Mouse (Mus musculus): Measurements from ENCODE around the gene Mgat5b. TPM values are rescaled to one million over a fixed set of nuclear protein-coding genes. Genes with fewer than 3 reads are reported as not detected.

Mgat5b gene
- polyA plus RNA-seq, 1 experiment from 2014 or later, result 0.24 TPM

GRCm38 (mm10) chr11:116944346-116944745, 25.7 kb downstream of the Mgat5b start:
- TF ChIP-seq CTCF (IDR thresholded peaks at IDR 0.05; ENCODE audit: low read depth), result no peak
- ATAC-seq (replicated peaks; ENCODE audit: low FRiP score, low read depth) (no peak), DNase-seq (ENCODE audit: low spot score) (no peak)
- no peaks in the 10 kb centered on the region for H3K9me3 ChIP-seq (replicated peaks; ENCODE audit: low read length)
- no peaks in the 10 kb centered on the region for H3K4me1 ChIP-seq (replicated peaks; ENCODE audit: insufficient read depth, low read length)
- H3K36me3 ChIP-seq (ENCODE audit: insufficient read depth, low read length), result no peaks in the 10 kb centered on the region
- no peak overlapping the region for H3K4me2 ChIP-seq (ENCODE audit: low read length)
- 61% methylated on average over 4 of the region's 4 CpGs for WGBS
- H3K27ac ChIP-seq, result no peak overlapping the region
- H3K27me3 ChIP-seq (ENCODE audit: insufficient read depth, low read length), result no peaks in the 10 kb centered on the region
- no peak overlapping the region for H3K4me3 ChIP-seq (replicated peaks; ENCODE audit: low read depth, low read length)
- no peak overlapping the region for H3K9ac ChIP-seq (ENCODE audit: low read depth, low read length)

DNA sequence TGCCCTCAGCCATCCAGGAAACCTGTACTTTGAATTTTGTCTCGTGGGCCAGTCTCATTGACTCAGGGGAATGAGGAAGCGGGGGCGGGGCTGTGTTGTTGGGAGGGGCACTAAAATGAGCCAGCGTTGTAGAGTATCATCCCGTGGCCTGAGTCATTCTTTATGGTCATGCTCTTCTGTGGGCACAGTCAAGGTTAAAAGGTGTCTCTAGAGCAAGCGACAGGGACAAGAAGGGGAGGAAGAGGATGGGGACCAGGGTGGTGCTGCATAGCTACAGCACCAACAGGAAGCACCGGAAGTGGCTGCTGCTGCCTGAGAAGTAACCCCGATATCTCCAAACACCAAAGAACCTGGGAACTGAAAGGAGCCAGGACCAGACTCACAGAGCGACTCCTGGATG, 31.2 kb downstream of the Mgat5b start:
- Histone ChIP-seq H3K4me3 (replicated peaks; ENCODE audit: low read depth, low read length) (no peak overlapping the region), H3K36me3 (ENCODE audit: insufficient read depth, low read length) (no peaks in the 10 kb centered on the region), H3K27ac (no peak overlapping the region), H3K4me2 (ENCODE audit: low read length) (no peak overlapping the region), H3K9me3 (replicated peaks; ENCODE audit: low read length) (no peaks in the 10 kb centered on the region), H3K27me3 (ENCODE audit: insufficient read depth, low read length) (no peaks in the 10 kb centered on the region), H3K4me1 (replicated peaks; ENCODE audit: insufficient read depth, low read length) (no peaks in the 10 kb centered on the region), H3K9ac (ENCODE audit: low read depth, low read length) (no peak overlapping the region)
- DNase-seq (ENCODE audit: low spot score) (no peak), ATAC-seq (replicated peaks; ENCODE audit: low FRiP score, low read depth) (no peak)
- no peak for TF ChIP-seq CTCF (IDR thresholded peaks at IDR 0.05; ENCODE audit: low read depth)
- 52% methylated on average over 9 of the region's 9 CpGs for WGBS

- H3K9me3 ChIP-seq (replicated peaks; ENCODE audit: low read length), result no peaks in the 10 kb centered on the region
- H3K27me3 ChIP-seq (ENCODE audit: insufficient read depth, low read length), result no peaks in the 10 kb centered on the region
- H3K27ac ChIP-seq, result no peak overlapping the region
- ATAC-seq (replicated peaks; ENCODE audit: low FRiP score, low read depth) (no peak), DNase-seq (ENCODE audit: low spot score) (no peak)
- H3K9ac ChIP-seq (ENCODE audit: low read depth, low read length), result no peak overlapping the region
- TF ChIP-seq CTCF (IDR thresholded peaks at IDR 0.05; ENCODE audit: low read depth), result no peak
- no peaks in the 10 kb centered on the region for H3K4me1 ChIP-seq (replicated peaks; ENCODE audit: insufficient read depth, low read length)
- no peak overlapping the region for H3K4me3 ChIP-seq (replicated peaks; ENCODE audit: low read depth, low read length)
- WGBS, result 51% methylated on average over 1 of the region's 1 CpGs
- no peak overlapping the region for H3K4me2 ChIP-seq (ENCODE audit: low read length)
- no peaks in the 10 kb centered on the region for H3K36me3 ChIP-seq (ENCODE audit: insufficient read depth, low read length)
Observed at GRCm38 (mm10) chr11:116951429-116951828, 32.8 kb downstream of the Mgat5b start.

DNA sequence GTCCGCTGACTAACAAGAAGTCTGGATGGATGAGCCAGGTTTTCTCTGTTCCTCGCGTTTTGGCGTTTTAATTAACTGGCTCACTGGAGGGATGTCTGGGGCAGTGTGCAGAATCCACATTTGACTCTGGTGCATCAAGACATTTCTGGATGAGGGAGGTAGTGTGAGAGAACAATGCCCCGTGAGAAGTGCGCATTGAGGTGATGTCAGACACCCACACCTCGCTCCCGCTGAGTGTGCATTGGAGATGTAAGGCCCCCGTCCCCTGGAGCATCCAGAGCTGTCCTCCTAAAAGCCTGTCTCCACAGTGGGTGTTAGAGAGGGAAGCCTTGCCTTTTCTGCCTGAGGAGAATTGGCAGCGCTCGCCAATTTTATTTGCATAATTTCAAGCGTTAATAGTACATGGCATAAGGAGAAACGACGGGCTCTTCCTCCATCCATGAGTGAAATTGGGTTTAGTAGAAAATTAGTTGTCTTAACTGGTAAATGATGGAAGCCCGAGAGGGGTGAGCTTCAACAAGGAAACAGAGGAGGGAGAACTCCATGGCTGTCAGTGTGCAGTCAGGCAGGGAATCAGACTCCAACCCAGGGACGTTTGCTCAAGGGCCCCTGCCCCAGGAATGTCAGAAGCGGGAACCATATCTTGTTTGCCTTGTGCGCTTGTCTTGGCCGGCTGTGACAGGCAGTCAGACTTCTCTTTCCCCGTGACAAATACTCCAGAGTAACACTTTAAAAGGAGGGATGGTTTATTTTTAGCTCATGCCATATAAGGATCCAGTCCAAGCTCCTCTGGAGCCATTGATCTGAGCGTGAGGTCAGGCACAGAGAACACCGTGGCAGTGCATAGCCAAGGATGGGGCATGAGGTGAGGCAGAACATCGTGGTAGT, 35.8 kb downstream of the Mgat5b start:
- WGBS, result 56% methylated on average over 23 of the region's 23 CpGs
- ATAC-seq (replicated peaks; ENCODE audit: low FRiP score, low read depth), result no peak; the same call in 1 of the 2 replicates

DNA sequence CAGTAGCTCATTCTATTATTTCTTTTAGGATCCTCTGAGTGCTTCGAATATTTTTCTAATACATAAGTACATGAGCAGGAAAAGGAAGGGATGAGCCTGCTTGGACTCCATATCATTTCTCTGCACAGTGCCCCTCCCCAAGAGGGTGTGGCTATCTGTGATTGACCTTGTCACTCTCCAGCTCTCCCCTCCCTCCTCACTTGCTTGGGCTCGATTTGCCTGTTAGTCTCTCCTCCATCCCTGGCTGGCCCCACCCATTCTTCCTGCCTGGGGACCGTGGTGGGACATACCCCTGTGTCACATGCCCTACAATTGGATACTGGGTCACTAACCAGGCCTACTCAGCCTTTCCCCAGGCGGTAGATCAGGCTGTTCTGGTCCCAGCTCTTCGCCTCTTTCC, 39.9 kb downstream of the Mgat5b start:
- H3K27ac ChIP-seq, result no peak overlapping the region
- no peak overlapping the region for H3K4me2 ChIP-seq (ENCODE audit: low read length)
- H3K4me1 ChIP-seq (replicated peaks; ENCODE audit: insufficient read depth, low read length), result no peaks in the 10 kb centered on the region
- WGBS, result 55% methylated on average over 5 of the region's 5 CpGs
- H3K9ac ChIP-seq (ENCODE audit: low read depth, low read length), result no peak overlapping the region
- H3K9me3 ChIP-seq (replicated peaks; ENCODE audit: low read length), result no peaks in the 10 kb centered on the region
- H3K4me3 ChIP-seq (replicated peaks; ENCODE audit: low read depth, low read length), result no peak overlapping the region
- no peaks in the 10 kb centered on the region for H3K36me3 ChIP-seq (ENCODE audit: insufficient read depth, low read length)
- ATAC-seq (replicated peaks; ENCODE audit: low FRiP score, low read depth) (no peak), DNase-seq (ENCODE audit: low spot score) (no peak)
- no peaks in the 10 kb centered on the region for H3K27me3 ChIP-seq (ENCODE audit: insufficient read depth, low read length)
- no peak for TF ChIP-seq CTCF (IDR thresholded peaks at IDR 0.05; ENCODE audit: low read depth)

More for the DNA sequence above, 35.8 kb downstream of the Mgat5b start:
- no peak overlapping the region for H3K27ac ChIP-seq
- no peak overlapping the region for H3K4me3 ChIP-seq (replicated peaks; ENCODE audit: low read depth, low read length)
- H3K27me3 ChIP-seq (ENCODE audit: insufficient read depth, low read length), result no peaks in the 10 kb centered on the region
- no peak overlapping the region for H3K9ac ChIP-seq (ENCODE audit: low read depth, low read length)
- DNase-seq (ENCODE audit: low spot score), result no peak
- H3K36me3 ChIP-seq (ENCODE audit: insufficient read depth, low read length), result no peaks in the 10 kb centered on the region
- no peaks in the 10 kb centered on the region for H3K4me1 ChIP-seq (replicated peaks; ENCODE audit: insufficient read depth, low read length)
- H3K4me2 ChIP-seq (ENCODE audit: low read length), result no peak overlapping the region
- TF ChIP-seq CTCF (IDR thresholded peaks at IDR 0.05; ENCODE audit: low read depth), result no peak
- no peaks in the 10 kb centered on the region for H3K9me3 ChIP-seq (replicated peaks; ENCODE audit: low read length)

- H3K27me3 ChIP-seq (ENCODE audit: insufficient read depth, low read length), result no peaks in the 10 kb centered on the region
- no peak overlapping the region for H3K4me2 ChIP-seq (ENCODE audit: low read length)
- no peaks in the 10 kb centered on the region for H3K36me3 ChIP-seq (ENCODE audit: insufficient read depth, low read length)
- H3K4me3 ChIP-seq (replicated peaks; ENCODE audit: low read depth, low read length), result no peak overlapping the region
- no peak for DNase-seq (ENCODE audit: low spot score)
- no peak overlapping the region for H3K27ac ChIP-seq
- no peaks in the 10 kb centered on the region for H3K4me1 ChIP-seq (replicated peaks; ENCODE audit: insufficient read depth, low read length)
- H3K9ac ChIP-seq (ENCODE audit: low read depth, low read length), result no peak overlapping the region
- no peak for TF ChIP-seq CTCF (IDR thresholded peaks at IDR 0.05; ENCODE audit: low read depth)
- no peaks in the 10 kb centered on the region for H3K9me3 ChIP-seq (replicated peaks; ENCODE audit: low read length)
- ATAC-seq (replicated peaks; ENCODE audit: low FRiP score, low read depth), result no peak
- WGBS, result 52% methylated on average over 7 of the region's 7 CpGs
Observed at GRCm38 (mm10) chr11:116965061-116965460, 46.4 kb downstream of the Mgat5b start.
